Mouse (Mus musculus): Measurements from ENCODE around the gene Dpp9. TPM values are rescaled to one million over a fixed set of nuclear protein-coding genes. Genes with fewer than 3 reads are reported as not detected.

Dpp9 gene
- 0.41 TPM for polyA plus RNA-seq (2014; fragmentation: Illumina TruSeq; extraction: RNeasy Lipid Tissue Mini Kit (QIAGEN cat#74804); ENCODE audit: low read depth, low replicate concordance)

GRCm38 (mm10) chr17:56218377-56219191 is at the start of gene Dpp9:
Dpp9 (minus strand) TSS chr17:56218905.

GRCm38 (mm10) chr17:56256239-56256881 is 37.7 kb upstream of the Dpp9 start, which contains the start of gene Fem1a:
Fem1a (plus strand) TSS chr17:56256810.

GRCm38 (mm10) chr17:56183658-56184103 is 35.0 kb downstream of the Dpp9 start, which contains the start of gene Mydgf:
Mydgf (minus strand) TSS chr17:56183920.

GRCm38 (mm10) chr17:56162231-56162774 is 56.4 kb downstream of the Dpp9 start, which contains the start of gene Tnfaip8l1:
Tnfaip8l1 (plus strand) TSS chr17:56162477.

GRCm38 (mm10) chr17:56139858-56140595 is 78.7 kb downstream of the Dpp9 start, which contains the start of gene Sema6b:
Sema6b (minus strand) TSS chr17:56140343.

Other genes with a start within 250 kb of the Dpp9 start
- gene Shd, start 248.4 kb downstream of the Dpp9 start, polyA plus RNA-seq (2014; fragmentation: Illumina TruSeq; extraction: RNeasy Lipid Tissue Mini Kit (QIAGEN cat#74804); ENCODE audit: low read depth, low replicate concordance): not detected
- gene Fsd1, start 232.4 kb downstream of the Dpp9 start, polyA plus RNA-seq (2014; fragmentation: Illumina TruSeq; extraction: RNeasy Lipid Tissue Mini Kit (QIAGEN cat#74804); ENCODE audit: low read depth, low replicate concordance): not detected
- gene Stap2, start 213.3 kb downstream of the Dpp9 start, polyA plus RNA-seq (2014; fragmentation: Illumina TruSeq; extraction: RNeasy Lipid Tissue Mini Kit (QIAGEN cat#74804); ENCODE audit: low read depth, low replicate concordance): 0.41 TPM
- 0.70 TPM for gene Mpnd, start 213.2 kb downstream of the Dpp9 start, polyA plus RNA-seq (2014; fragmentation: Illumina TruSeq; extraction: RNeasy Lipid Tissue Mini Kit (QIAGEN cat#74804); ENCODE audit: low read depth, low replicate concordance)
- 0.82 TPM for gene Sh3gl1, start 182.3 kb downstream of the Dpp9 start, polyA plus RNA-seq (2014; fragmentation: Illumina TruSeq; extraction: RNeasy Lipid Tissue Mini Kit (QIAGEN cat#74804); ENCODE audit: low read depth, low replicate concordance)
- gene Chaf1a, start 178.5 kb downstream of the Dpp9 start, polyA plus RNA-seq (2014; fragmentation: Illumina TruSeq; extraction: RNeasy Lipid Tissue Mini Kit (QIAGEN cat#74804); ENCODE audit: low read depth, low replicate concordance): 0.76 TPM
- gene Ubxn6, start 143.9 kb downstream of the Dpp9 start, polyA plus RNA-seq (2014; fragmentation: Illumina TruSeq; extraction: RNeasy Lipid Tissue Mini Kit (QIAGEN cat#74804); ENCODE audit: low read depth, low replicate concordance): 15.9 TPM
- gene Hdgfl2, start 139.3 kb downstream of the Dpp9 start, polyA plus RNA-seq (2014; fragmentation: Illumina TruSeq; extraction: RNeasy Lipid Tissue Mini Kit (QIAGEN cat#74804); ENCODE audit: low read depth, low replicate concordance): 3.9 TPM
- gene Plin4, start 109.1 kb downstream of the Dpp9 start, polyA plus RNA-seq (2014; fragmentation: Illumina TruSeq; extraction: RNeasy Lipid Tissue Mini Kit (QIAGEN cat#74804); ENCODE audit: low read depth, low replicate concordance): 6.4 TPM
- gene Plin5, start 101.3 kb downstream of the Dpp9 start, polyA plus RNA-seq (2014; fragmentation: Illumina TruSeq; extraction: RNeasy Lipid Tissue Mini Kit (QIAGEN cat#74804); ENCODE audit: low read depth, low replicate concordance): 6.5 TPM
- gene Lrg1, start 96.9 kb downstream of the Dpp9 start, polyA plus RNA-seq (2014; fragmentation: Illumina TruSeq; extraction: RNeasy Lipid Tissue Mini Kit (QIAGEN cat#74804); ENCODE audit: low read depth, low replicate concordance): not detected
- not detected for gene Sema6b, start 78.6 kb downstream of the Dpp9 start, polyA plus RNA-seq (2014; fragmentation: Illumina TruSeq; extraction: RNeasy Lipid Tissue Mini Kit (QIAGEN cat#74804); ENCODE audit: low read depth, low replicate concordance)
- 1.6 TPM for gene Tnfaip8l1, start 56.4 kb downstream of the Dpp9 start, polyA plus RNA-seq (2014; fragmentation: Illumina TruSeq; extraction: RNeasy Lipid Tissue Mini Kit (QIAGEN cat#74804); ENCODE audit: low read depth, low replicate concordance)
- 13.2 TPM for gene Mydgf, start 35.0 kb downstream of the Dpp9 start, polyA plus RNA-seq (2014; fragmentation: Illumina TruSeq; extraction: RNeasy Lipid Tissue Mini Kit (QIAGEN cat#74804); ENCODE audit: low read depth, low replicate concordance)
- 3.7 TPM for gene Fem1a, start 37.9 kb upstream of the Dpp9 start, polyA plus RNA-seq (2014; fragmentation: Illumina TruSeq; extraction: RNeasy Lipid Tissue Mini Kit (QIAGEN cat#74804); ENCODE audit: low read depth, low replicate concordance)
- gene Ticam1, start 57.9 kb upstream of the Dpp9 start, polyA plus RNA-seq (2014; fragmentation: Illumina TruSeq; extraction: RNeasy Lipid Tissue Mini Kit (QIAGEN cat#74804); ENCODE audit: low read depth, low replicate concordance): 0.58 TPM
- 21.8 TPM for gene Plin3, start 74.0 kb upstream of the Dpp9 start, polyA plus RNA-seq (2014; fragmentation: Illumina TruSeq; extraction: RNeasy Lipid Tissue Mini Kit (QIAGEN cat#74804); ENCODE audit: low read depth, low replicate concordance)
- not detected for gene Arrdc5, start 81.4 kb upstream of the Dpp9 start, polyA plus RNA-seq (2014; fragmentation: Illumina TruSeq; extraction: RNeasy Lipid Tissue Mini Kit (QIAGEN cat#74804); ENCODE audit: low read depth, low replicate concordance)
- gene Uhrf1, start 84.4 kb upstream of the Dpp9 start, polyA plus RNA-seq (2014; fragmentation: Illumina TruSeq; extraction: RNeasy Lipid Tissue Mini Kit (QIAGEN cat#74804); ENCODE audit: low read depth, low replicate concordance): 1.9 TPM
- 0.99 TPM for gene Kdm4b, start 107.2 kb upstream of the Dpp9 start, polyA plus RNA-seq (2014; fragmentation: Illumina TruSeq; extraction: RNeasy Lipid Tissue Mini Kit (QIAGEN cat#74804); ENCODE audit: low read depth, low replicate concordance)

All from adrenal gland, adult 10 weeks (tissue).